Mouse (Mus musculus) midbrain, embryonic 14.5 days (tissue): ENCODE results near the gene Lpin3. TPM values are rescaled to one million over a fixed set of nuclear protein-coding genes. Genes with fewer than 3 reads are reported as not detected.

Source experiments
- ATAC-seq: fragments of 200-750 bp; cut with Nextera tagmentation; 2 replicates; pipeline ENCODE4 v1.8.0; 2017; ENCODE audit warnings: moderate number of reproducible peaks, moderate library complexity; ENCODE audit not compliant: low FRiP score, low TSS enrichment
- DNase-seq: peaks from one replicate; pipeline ENCODE4 v3.0.0-alpha.2; 2015
- H3K27ac ChIP-seq: fragments of 300-500 bp; sonication (generic); replicated peaks from 2 replicates; pipeline ENCODE4 v1.5.1; 2014; ENCODE audit warnings: mild to moderate bottlenecking, low read depth, low read length, moderate library complexity
- H3K27me3 ChIP-seq: fragments of 300-500 bp; sonication (generic); 2 replicates; pipeline ENCODE4 v1.6.1; 2014; ENCODE audit warnings: low read length, control low read depth, mixed read lengths; ENCODE audit not compliant: control insufficient read depth, insufficient read depth
- H3K36me3 ChIP-seq: fragments of 300-500 bp; sonication (generic); 2 replicates; pipeline ENCODE4 v1.6.1; 2014; ENCODE audit warnings: low read length, control low read depth; ENCODE audit not compliant: control insufficient read depth, insufficient read depth
- H3K4me1 ChIP-seq: fragments of 300-500 bp; sonication (generic); 2 replicates; pipeline ENCODE4 v1.6.1; 2014; ENCODE audit warnings: mild to moderate bottlenecking, antibody characterized with exemption, low read length, control low read depth; ENCODE audit not compliant: control insufficient read depth, insufficient read depth
- H3K4me2 ChIP-seq: fragments of 300-500 bp; sonication (generic); 2 replicates; pipeline ENCODE4 v1.6.1; 2014; ENCODE audit warnings: mild to moderate bottlenecking, low read length, moderate library complexity
- H3K4me3 ChIP-seq: fragments of 300-500 bp; sonication (generic); replicated peaks from 2 replicates; pipeline ENCODE4 v1.5.1; 2014; ENCODE audit warnings: low read depth, low read length
- H3K9ac ChIP-seq: fragments of 300-500 bp; sonication (generic); replicated peaks from 2 replicates; pipeline ENCODE4 v1.6.1; 2014; ENCODE audit warnings: mild to moderate bottlenecking, low read length, moderate library complexity
- H3K9me3 ChIP-seq: fragments of 300-500 bp; sonication (generic); 2 replicates; pipeline ENCODE4 v1.6.1; 2016; ENCODE audit warnings: low read length, control low read depth, mixed read lengths; ENCODE audit not compliant: control insufficient read depth
- WGBS: fragments of 180-500 bp; shearing (Covaris S2); extraction: QIAGEN DNeasy Blood & Tissue Kit; methylation state at CpG from one replicate; pipeline ENCODE4 v1.1.7; 2014; 5-methylcytosine and 5-hydroxymethylcytosine counted together
- polyA plus RNA-seq: library from polyadenylated mRNA; unstranded; fragments of >200 nt; fragmentation: Nextera tagmentation; extraction: Ambion mirVana; gene quantifications from 2 replicates; pipeline ENCODE4 v1.2.1, GENCODE M21; 2014

The Lpin3 gene
- polyA plus RNA-seq, 1 experiment from 2014 or later, result 0.14 TPM

GRCm38 (mm10) chr2:160915821-160916610 lies 35.5 kb downstream of the Lpin3 start:
- H3K27ac ChIP-seq, result no peak overlapping the region
- no peak overlapping the region for H3K4me2 ChIP-seq
- H3K4me1 ChIP-seq, result peaks cover 11% of the 10 kb centered on the region; the same call in 1 of the 2 replicates
- 81% methylated on average over 13 of the region's 13 CpGs for WGBS
- H3K36me3 ChIP-seq, result no peaks in the 10 kb centered on the region
- no peak overlapping the region for H3K9ac ChIP-seq
- H3K9me3 ChIP-seq, result no peaks in the 10 kb centered on the region
- ATAC-seq (no peak), DNase-seq (no peak)
- no peak overlapping the region for H3K4me3 ChIP-seq
- H3K27me3 ChIP-seq, result peaks cover 23% of the 10 kb centered on the region

GRCm38 (mm10) chr2:160916714-160917113 lies 36.2 kb downstream of the Lpin3 start:
- 54% methylated on average over 8 of the region's 8 CpGs for WGBS
- no peak overlapping the region for H3K27ac ChIP-seq
- no peaks in the 10 kb centered on the region for H3K9me3 ChIP-seq
- peaks cover 16% of the 10 kb centered on the region for H3K27me3 ChIP-seq
- ATAC-seq (no peak), DNase-seq (no peak)
- no peaks in the 10 kb centered on the region for H3K36me3 ChIP-seq
- no peak overlapping the region for H3K9ac ChIP-seq
- H3K4me2 ChIP-seq, result no peak overlapping the region
- H3K4me3 ChIP-seq, result no peak overlapping the region
- H3K4me1 ChIP-seq, result peaks cover 7% of the 10 kb centered on the region; the same call in 1 of the 2 replicates

GRCm38 (mm10) chr2:160917313-160917712 lies 36.8 kb downstream of the Lpin3 start:
- WGBS, result 88% methylated on average over 3 of the region's 3 CpGs
- H3K9me3 ChIP-seq, result no peaks in the 10 kb centered on the region
- H3K27ac ChIP-seq, result no peak overlapping the region
- no peak overlapping the region for H3K9ac ChIP-seq
- H3K4me2 ChIP-seq, result no peak overlapping the region
- 0 out of 2 replicates have a peak, but pooled peaks cover 3% of the 10 kb centered on the region for H3K4me1 ChIP-seq
- H3K36me3 ChIP-seq, result no peaks in the 10 kb centered on the region
- no peak overlapping the region for H3K4me3 ChIP-seq
- H3K27me3 ChIP-seq, result peaks cover 10% of the 10 kb centered on the region
- DNase-seq (no peak), ATAC-seq (no peak)

GRCm38 (mm10) chr2:160918154-160918929 lies 37.9 kb downstream of the Lpin3 start:
- WGBS, result 42% methylated on average over 8 of the region's 8 CpGs
- ATAC-seq, result no peak
- no peaks in the 10 kb centered on the region for H3K4me1 ChIP-seq

GRCm38 (mm10) chr2:160918930-160919215 lies 38.4 kb downstream of the Lpin3 start:
- Histone ChIP-seq H3K4me1 (no peaks in the 10 kb centered on the region), H3K9me3 (no peaks in the 10 kb centered on the region), H3K27ac (no peak overlapping the region), H3K9ac (no peak overlapping the region), H3K4me2 (no peak overlapping the region), H3K27me3 (no peaks in the 10 kb centered on the region), H3K4me3 (no peak overlapping the region), H3K36me3 (no peaks in the 10 kb centered on the region)
- no peak for ATAC-seq
- WGBS, result 75% methylated on average over 2 of the region's 2 CpGs
- DNase-seq, result no peak

More at GRCm38 (mm10) chr2:160918154-160918929, 37.9 kb downstream of the Lpin3 start:
- H3K9me3 ChIP-seq, result no peaks in the 10 kb centered on the region
- H3K27me3 ChIP-seq, result no peaks in the 10 kb centered on the region
- DNase-seq, result no peak
- no peaks in the 10 kb centered on the region for H3K36me3 ChIP-seq
- H3K4me3 ChIP-seq, result no peak overlapping the region
- no peak overlapping the region for H3K27ac ChIP-seq
- no peak overlapping the region for H3K9ac ChIP-seq
- no peak overlapping the region for H3K4me2 ChIP-seq

GRCm38 (mm10) chr2:160921285-160921684 lies 40.8 kb downstream of the Lpin3 start:
- Histone ChIP-seq H3K27me3 (no peaks in the 10 kb centered on the region), H3K4me3 (no peak overlapping the region), H3K4me2 (no peak overlapping the region), H3K9ac (no peak overlapping the region), H3K9me3 (no peaks in the 10 kb centered on the region), H3K4me1 (no peaks in the 10 kb centered on the region), H3K36me3 (no peaks in the 10 kb centered on the region), H3K27ac (no peak overlapping the region)
- DNase-seq (no peak), ATAC-seq (no peak)
- 78% methylated on average over 4 of the region's 7 CpGs for WGBS

GRCm38 (mm10) chr2:160925203-160925602 lies 44.7 kb downstream of the Lpin3 start:
- Histone ChIP-seq H3K4me3 (no peak overlapping the region), H3K36me3 (no peaks in the 10 kb centered on the region), H3K9me3 (no peaks in the 10 kb centered on the region), H3K27ac (no peak overlapping the region), H3K4me2 (no peak overlapping the region), H3K27me3 (no peaks in the 10 kb centered on the region), H3K4me1 (no peaks in the 10 kb centered on the region), H3K9ac (no peak overlapping the region)
- DNase-seq (no peak), ATAC-seq (no peak)
- WGBS, result 76% methylated on average over 9 of the region's 9 CpGs

- Histone ChIP-seq H3K4me1 (no peaks in the 10 kb centered on the region), H3K9ac (no peak overlapping the region), H3K27ac (no peak overlapping the region), H3K36me3 (no peaks in the 10 kb centered on the region), H3K4me2 (no peak overlapping the region), H3K9me3 (no peaks in the 10 kb centered on the region), H3K4me3 (no peak overlapping the region), H3K27me3 (no peaks in the 10 kb centered on the region)
- 92% methylated on average over 5 of the region's 5 CpGs for WGBS
- DNase-seq (no peak), ATAC-seq (no peak)
These were observed 50.9 kb downstream of the Lpin3 start for GRCm38 (mm10) chr2:160931378-160931777.

GRCm38 (mm10) chr2:160932325-160932724 lies 51.9 kb downstream of the Lpin3 start:
- no peaks in the 10 kb centered on the region for H3K9me3 ChIP-seq
- 87% methylated on average over 8 of the region's 8 CpGs for WGBS

More at GRCm38 (mm10) chr2:160932325-160932724, 51.9 kb downstream of the Lpin3 start:
- H3K27me3 ChIP-seq, result no peaks in the 10 kb centered on the region
- no peaks in the 10 kb centered on the region for H3K36me3 ChIP-seq
- H3K27ac ChIP-seq, result no peak overlapping the region
- no peaks in the 10 kb centered on the region for H3K4me1 ChIP-seq
- no peak overlapping the region for H3K4me2 ChIP-seq
- H3K4me3 ChIP-seq, result no peak overlapping the region
- no peak for DNase-seq
- ATAC-seq, result no peak
- H3K9ac ChIP-seq, result no peak overlapping the region
